Mouse (Mus musculus): ENCODE data around the gene Tut1. TPM values are rescaled to one million over a fixed set of nuclear protein-coding genes. Genes with fewer than 3 reads are reported as not detected.
A peak's percentile ranks its signal among the peaks of the same experiment; 100 is the strongest.

The Tut1 gene
- polyA plus RNA-seq, 1 experiment from 2014 or later: 24.6 TPM

GRCm38 (mm10) chr19:8980771-8981170 is 27.1 kb downstream of the Tut1 start:
- in situ Hi-C loops (cut with MboI; ENCODE audit: low pct_unique_long_range_greater_than_20kb): no loop called here
- no peaks in the 10 kb centered on the region for H3K27me3 ChIP-seq
- ATAC-seq (no peak), DNase-seq (ENCODE audit: low read depth, low spot score) (no peak)
- CTCF ChIA-PET: interaction anchor here (1.7 to 2.2 kb wide), 2 partner anchors 12 to 102 kb away, joined by 8 to 15 read pairs; no protein-coding TSS in a partner anchor
- TF ChIP-seq CTCF (IDR thresholded peaks at IDR 0.05): no peak
- POLR2A ChIA-PET: interaction anchor here (1.3 kb wide), 1 partner anchor 102 kb away, joined by 4 read pairs; no protein-coding TSS in a partner anchor

GRCm38 (mm10) chr19:8981450-8982168 is 28.0 kb downstream of the Tut1 start:
- ChIA-PET POLR2A (interaction anchor here (0.7 to 1.3 kb wide), 2 partner anchors 37 to 101 kb away, joined by 4 read pairs; no protein-coding TSS in a partner anchor), CTCF (interaction anchor here (1.1 to 2.2 kb wide), 4 partner anchors 11 to 129 kb away, joined by 3 to 15 read pairs (median 6); no protein-coding TSS in a partner anchor)
- in situ Hi-C loops (cut with MboI; ENCODE audit: low pct_unique_long_range_greater_than_20kb): no loop called here
- no peak for DNase-seq (ENCODE audit: low read depth, low spot score)
- no peaks in the 10 kb centered on the region for H3K27me3 ChIP-seq
- ATAC-seq: no peak
- no peak for TF ChIP-seq CTCF (IDR thresholded peaks at IDR 0.05)

- ChIA-PET CTCF (interaction anchor here (1.1 to 2.2 kb wide), 6 partner anchors 9 to 128 kb away, joined by 3 to 15 read pairs (median 10); no protein-coding TSS in a partner anchor), POLR2A (interaction anchor here (1.6 to 1.7 kb wide), 2 partner anchors 10 to 13 kb away, joined by 7 to 10 read pairs; no protein-coding TSS in a partner anchor)
- no peaks in the 10 kb centered on the region for H3K27me3 ChIP-seq
- no peak for TF ChIP-seq CTCF (IDR thresholded peaks at IDR 0.05)
- DNase-seq (ENCODE audit: low read depth, low spot score) (no peak), ATAC-seq (no peak)
- in situ Hi-C loops (cut with MboI; ENCODE audit: low pct_unique_long_range_greater_than_20kb): no loop called here
Observed at GRCm38 (mm10) chr19:8982303-8983149, 28.9 kb downstream of the Tut1 start.

DNA sequence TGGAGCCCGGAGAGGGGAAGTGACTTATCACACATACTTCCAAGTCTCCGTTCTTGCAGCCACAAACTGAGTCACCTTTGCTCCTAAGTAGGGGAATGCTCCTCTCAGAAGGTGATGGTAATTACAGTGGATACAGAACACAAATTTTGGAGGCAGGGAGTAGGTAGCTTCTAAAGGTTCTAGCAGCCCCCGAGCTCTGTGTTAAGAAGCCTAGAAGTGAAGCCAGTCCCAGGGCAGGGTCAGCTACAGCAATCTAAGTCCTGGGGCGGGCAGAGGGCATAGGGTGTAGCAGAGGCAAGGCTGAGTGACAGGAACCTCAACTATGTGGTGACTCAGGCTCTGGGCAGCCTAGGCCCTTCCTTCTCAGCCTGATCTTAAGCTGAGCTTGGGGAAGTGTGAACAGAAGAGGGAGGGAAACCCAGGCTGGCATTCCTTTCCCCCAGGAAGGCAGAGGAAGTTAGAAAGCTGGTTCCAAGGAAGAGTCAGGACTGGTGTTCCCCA is 29.6 kb downstream of the Tut1 start:
- DNase-seq (ENCODE audit: low read depth, low spot score): no peak

DNA sequence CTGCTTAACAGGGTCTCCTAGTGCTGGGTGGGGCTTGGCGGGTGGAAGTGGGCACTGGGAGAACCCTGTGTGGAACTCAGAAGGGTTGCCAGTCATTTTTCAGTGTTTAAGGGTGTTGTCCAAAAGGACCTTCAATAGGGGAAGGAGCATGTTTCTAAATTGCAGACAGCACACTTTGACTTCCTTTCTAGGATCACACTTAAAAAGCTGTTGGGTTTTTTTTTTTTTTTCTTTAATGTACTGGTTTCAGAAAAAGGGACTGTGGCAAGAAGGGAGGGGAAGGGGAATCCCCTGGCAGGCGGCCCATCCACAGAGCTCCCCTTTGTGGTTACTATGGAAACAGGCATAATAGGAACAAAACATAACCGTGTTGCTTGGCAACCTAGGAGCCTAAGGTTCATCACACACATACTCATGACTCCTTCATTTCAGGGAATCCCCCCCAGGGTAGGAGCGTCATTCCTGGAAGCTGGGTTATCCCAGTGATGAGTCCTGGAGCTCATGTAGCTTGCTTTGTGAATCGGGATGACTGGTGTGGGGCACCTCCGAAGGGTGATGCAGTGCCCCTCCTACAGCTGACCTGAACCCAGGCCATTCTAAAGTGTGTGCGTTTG is 30.7 kb downstream of the Tut1 start:
- TF ChIP-seq CTCF (IDR thresholded peaks at IDR 0.05): no peak
- peak; percentile 31 for ATAC-seq
- in situ Hi-C loops (cut with MboI; ENCODE audit: low pct_unique_long_range_greater_than_20kb): no loop called here
- ChIA-PET CTCF (interaction anchor here (0.8 to 2.1 kb wide), 9 partner anchors 8 to 139 kb away, joined by 3 to 14 read pairs (median 3); no protein-coding TSS in a partner anchor), POLR2A (interaction anchor here (0.5 to 1.6 kb wide), 6 partner anchors 8 to 175 kb away, joined by 3 to 10 read pairs (median 3); no protein-coding TSS in a partner anchor)
- peak; percentile 96 for DNase-seq (ENCODE audit: low read depth, low spot score)
- H3K27me3 ChIP-seq: no peaks in the 10 kb centered on the region

More for the DNA sequence above, 29.6 kb downstream of the Tut1 start:
- in situ Hi-C loops (cut with MboI; ENCODE audit: low pct_unique_long_range_greater_than_20kb): no loop called here
- no peaks in the 10 kb centered on the region for H3K27me3 ChIP-seq
- POLR2A ChIA-PET: interaction anchor here (0.5 to 1.7 kb wide), 6 partner anchors 9 to 146 kb away, joined by 3 to 10 read pairs (median 4); no protein-coding TSS in a partner anchor
- TF ChIP-seq CTCF (IDR thresholded peaks at IDR 0.05): no peak
- CTCF ChIA-PET: interaction anchor here (1.2 to 2.1 kb wide), 6 partner anchors 9 to 138 kb away, joined by 3 to 14 read pairs (median 6); no protein-coding TSS in a partner anchor
- ATAC-seq: peak; percentile 96

DNA sequence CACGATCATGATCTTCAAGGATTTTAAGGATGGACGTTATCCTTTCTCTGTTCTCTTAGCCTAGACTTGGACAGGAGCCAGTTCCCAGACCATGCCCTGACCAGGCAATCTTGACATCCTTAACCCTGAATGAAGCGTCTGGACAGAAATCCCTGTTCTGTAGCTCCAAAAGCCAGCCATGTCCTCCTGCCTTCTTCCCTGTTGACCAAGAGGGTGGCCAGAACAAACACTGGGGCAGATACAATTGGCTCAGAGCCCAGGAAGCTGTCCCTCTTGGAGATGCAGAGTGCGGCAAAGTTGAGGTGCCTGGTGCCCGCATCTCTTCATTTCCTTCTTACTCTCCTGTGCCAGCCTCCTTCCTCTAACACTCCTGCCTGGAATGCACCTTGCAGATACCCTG is 32.2 kb downstream of the Tut1 start:
- in situ Hi-C loops (cut with MboI; ENCODE audit: low pct_unique_long_range_greater_than_20kb): no loop called here
- no peak for TF ChIP-seq CTCF (IDR thresholded peaks at IDR 0.05)
- POLR2A ChIA-PET: no interaction called here
- H3K27me3 ChIP-seq: no peaks in the 10 kb centered on the region
- ATAC-seq: no peak
- DNase-seq (ENCODE audit: low read depth, low spot score): no peak
- CTCF ChIA-PET: interaction anchor here (1.1 kb wide), 1 partner anchor 16 kb away, joined by 4 read pairs; no protein-coding TSS in a partner anchor

- ChIA-PET POLR2A (interaction anchor here (1.6 kb wide), 1 partner anchor 95 kb away, joined by 7 read pairs; no protein-coding TSS in a partner anchor), CTCF (no interaction called here)
- in situ Hi-C loops (cut with MboI; ENCODE audit: low pct_unique_long_range_greater_than_20kb): no loop called here
- no peak for ATAC-seq
- DNase-seq (ENCODE audit: low read depth, low spot score): no peak
- no peak for TF ChIP-seq CTCF (IDR thresholded peaks at IDR 0.05)
- H3K27me3 ChIP-seq: no peaks in the 10 kb centered on the region
Observed at GRCm38 (mm10) chr19:8987816-8988215, 34.2 kb downstream of the Tut1 start.

DNA sequence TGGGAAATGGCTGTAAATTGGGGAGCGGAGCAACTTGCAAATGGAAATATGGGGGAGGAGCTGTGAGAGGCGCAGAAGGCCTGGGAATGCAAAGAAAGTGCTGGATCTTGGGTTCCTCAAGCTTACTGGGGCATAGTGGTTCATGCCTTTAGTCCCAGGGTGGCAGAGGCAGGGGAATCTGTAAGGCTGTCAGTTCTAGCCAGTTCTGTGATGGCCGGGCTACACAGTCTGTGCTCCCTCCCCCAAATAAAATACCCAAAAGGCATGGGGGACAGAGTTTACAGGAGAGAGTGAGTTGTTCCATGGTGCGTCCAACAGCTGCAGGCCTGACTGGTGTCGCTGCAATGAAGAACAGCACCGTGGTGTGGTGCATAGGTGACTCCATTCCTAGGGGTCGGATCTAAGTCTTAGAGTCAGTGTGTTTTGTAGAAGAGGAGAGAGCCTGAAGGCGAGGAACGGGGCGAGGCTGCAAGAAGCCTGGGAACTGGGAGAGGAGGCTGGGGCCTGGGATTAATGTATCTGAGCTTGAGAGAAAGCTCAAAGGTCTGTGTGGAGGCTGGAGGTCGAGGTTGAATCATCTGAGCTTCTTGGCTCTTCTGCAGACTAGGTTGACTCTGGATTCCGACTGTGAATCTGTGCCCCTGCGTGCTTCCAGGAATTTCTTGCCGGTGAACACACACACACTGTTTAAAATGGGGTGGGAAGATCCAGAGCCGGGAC is 34.9 kb downstream of the Tut1 start:
- CTCF ChIA-PET: interaction anchor here (0.8 to 1.0 kb wide), 2 partner anchors 12 to 46 kb away, joined by 3 read pairs; no protein-coding TSS in a partner anchor
- DNase-seq (ENCODE audit: low read depth, low spot score) (no peak), ATAC-seq (no peak)
- POLR2A ChIA-PET: interaction anchor here (1.0 to 1.6 kb wide), 3 partner anchors 13 to 95 kb away, joined by 3 to 7 read pairs (median 3); no protein-coding TSS in a partner anchor
- no peak for TF ChIP-seq CTCF (IDR thresholded peaks at IDR 0.05)
- no peaks in the 10 kb centered on the region for H3K27me3 ChIP-seq
- in situ Hi-C loops (cut with MboI; ENCODE audit: low pct_unique_long_range_greater_than_20kb): no loop called here

GRCm38 (mm10) chr19:8989066-8989566 is 35.5 kb downstream of the Tut1 start, which contains the start of gene Ahnak:
Ahnak (plus strand) TSS chr19:8989284.
- CTCF ChIA-PET: interaction anchor here (1.0 kb wide), 1 partner anchor 13 kb away, joined by 3 read pairs; no protein-coding TSS in a partner anchor
- DNase-seq (ENCODE audit: low read depth, low spot score): no peak
- peak; percentile 52 for ATAC-seq
- TF ChIP-seq CTCF (IDR thresholded peaks at IDR 0.05): no peak
- in situ Hi-C loops (cut with MboI; ENCODE audit: low pct_unique_long_range_greater_than_20kb): no loop called here
- H3K27me3 ChIP-seq: no peaks in the 10 kb centered on the region
- POLR2A ChIA-PET: interaction anchor here (1.0 to 4.6 kb wide), 6 partner anchors 11 to 277 kb away, joined by 3 to 19 read pairs (median 4); no protein-coding TSS in a partner anchor

Measured in Patski (cell line).